Mouse (Mus musculus): Measurements from ENCODE around the gene Eme2.

The Eme2 gene

GRCm38 (mm10) chr17:24877336-24878116, 17.4 kb downstream of the Eme2 start:
- DNase-seq (ENCODE audit: low read depth, low spot score), result no peak

- DNase-seq (ENCODE audit: low read depth, low spot score), result no peak
Measured at GRCm38 (mm10) chr17:24874989-24875388, 19.9 kb downstream of the Eme2 start.

- no peak for DNase-seq (ENCODE audit: low read depth, low spot score)
Measured at GRCm38 (mm10) chr17:24874405-24874745, 20.5 kb downstream of the Eme2 start.

GRCm38 (mm10) chr17:24873695-24874404, 21.0 kb downstream of the Eme2 start:
- no peak for DNase-seq (ENCODE audit: low read depth, low spot score)

- DNase-seq (ENCODE audit: low read depth, low spot score), result no peak
Measured at GRCm38 (mm10) chr17:24867914-24868313, 27.0 kb downstream of the Eme2 start.

GRCm38 (mm10) chr17:24865776-24866175, 29.1 kb downstream of the Eme2 start, which contains the start of gene Igfals:
Gene Igfals (plus strand): TSS chr17:24865997.
- DNase-seq (ENCODE audit: low read depth, low spot score), result no peak

- no peak for DNase-seq (ENCODE audit: low read depth, low spot score)
Measured at GRCm38 (mm10) chr17:24861785-24862184, 33.1 kb downstream of the Eme2 start.

- DNase-seq (ENCODE audit: low read depth, low spot score), result no peak
Measured at GRCm38 (mm10) chr17:24860076-24860475, 34.8 kb downstream of the Eme2 start.

- peak; percentile 70 for DNase-seq (ENCODE audit: low read depth, low spot score)
Measured at GRCm38 (mm10) chr17:24858967-24859366, 35.9 kb downstream of the Eme2 start.

- DNase-seq (ENCODE audit: low read depth, low spot score), result no peak
Measured at GRCm38 (mm10) chr17:24857831-24858470, 36.9 kb downstream of the Eme2 start.

- DNase-seq (ENCODE audit: low read depth, low spot score), result no peak
Measured at GRCm38 (mm10) chr17:24856589-24856988, 38.3 kb downstream of the Eme2 start.

- DNase-seq (ENCODE audit: low read depth, low spot score), result no peak
Measured at GRCm38 (mm10) chr17:24855838-24856464, 38.9 kb downstream of the Eme2 start.

- no peak for DNase-seq (ENCODE audit: low read depth, low spot score)
Measured at GRCm38 (mm10) chr17:24851381-24852125, 43.3 kb downstream of the Eme2 start.

GRCm38 (mm10) chr17:24850773-24851127, 44.1 kb downstream of the Eme2 start:
- no peak for DNase-seq (ENCODE audit: low read depth, low spot score)

GRCm38 (mm10) chr17:24850065-24850772, 44.7 kb downstream of the Eme2 start, which contains the start of gene Fahd1:
Gene Fahd1 (minus strand): TSS chr17:24850364.
- DNase-seq (ENCODE audit: low read depth, low spot score), result peak; percentile 97

GRCm38 (mm10) chr17:24849733-24850064, 45.2 kb downstream of the Eme2 start:
- DNase-seq (ENCODE audit: low read depth, low spot score), result no peak

GRCm38 (mm10) chr17:24848600-24849031, 46.3 kb downstream of the Eme2 start:
- DNase-seq (ENCODE audit: low read depth, low spot score), result peak; percentile 65

GRCm38 (mm10) chr17:24847386-24847785, 47.5 kb downstream of the Eme2 start:
- DNase-seq (ENCODE audit: low read depth, low spot score), result no peak

- DNase-seq (ENCODE audit: low read depth, low spot score), result no peak
Measured at GRCm38 (mm10) chr17:24844525-24844924, 50.4 kb downstream of the Eme2 start.

- DNase-seq (ENCODE audit: low read depth, low spot score), result no peak
Measured at GRCm38 (mm10) chr17:24842631-24843030, 52.3 kb downstream of the Eme2 start.

GRCm38 (mm10) chr17:24841133-24841532, 53.8 kb downstream of the Eme2 start:
- no peak for DNase-seq (ENCODE audit: low read depth, low spot score)

Measured in c-Kit-negative CD71-positive TER-119-positive erythroid progenitor cells, embryonic 14.5 days (primary cell).